Mouse (Mus musculus): ENCODE measurements around the gene Btnl2. TPM values are rescaled to one million over a fixed set of nuclear protein-coding genes. Genes with fewer than 3 reads are reported as not detected.

Gene Btnl2
- polyA plus RNA-seq, 1 experiment from 2014 or later: 0.05 TPM

- no peak overlapping the region for H3K4me2 ChIP-seq (replicated peaks)
- H3K36me3 ChIP-seq: no peaks in the 10 kb centered on the region
- no peaks in the 10 kb centered on the region for H3K4me1 ChIP-seq
- peaks cover 5% of the 10 kb centered on the region; the same call in 1 of the 2 replicates for H3K27me3 ChIP-seq
- ATAC-seq (ENCODE audit: low FRiP score, low read depth): no peak
- no peak overlapping the region for H3K27ac ChIP-seq
- WGBS: 88% methylated on average over 1 of the region's 1 CpGs
- H3K9ac ChIP-seq: no peak overlapping the region
- H3K4me3 ChIP-seq: no peak overlapping the region
- H3K9me3 ChIP-seq: no peaks in the 10 kb centered on the region
Measured at GRCm38 (mm10) chr17:34354940-34355339, 318 bp downstream of the Btnl2 start.

GRCm38 (mm10) chr17:34362954-34363546 is 8.4 kb downstream of the Btnl2 start:
- H3K27me3 ChIP-seq: peaks cover 3% of the 10 kb centered on the region; the same call in 1 of the 2 replicates
- no peaks in the 10 kb centered on the region for H3K9me3 ChIP-seq
- no peak overlapping the region for H3K9ac ChIP-seq
- no peaks in the 10 kb centered on the region for H3K36me3 ChIP-seq
- no peaks in the 10 kb centered on the region for H3K4me1 ChIP-seq
- 84% methylated on average over 15 of the region's 15 CpGs for WGBS
- no peak overlapping the region for H3K4me3 ChIP-seq
- no peak for ATAC-seq (ENCODE audit: low FRiP score, low read depth)
- H3K4me2 ChIP-seq (replicated peaks): no peak overlapping the region
- H3K27ac ChIP-seq: no peak overlapping the region

- Histone ChIP-seq H3K9ac (no peak overlapping the region), H3K4me2 (replicated peaks) (no peak overlapping the region), H3K9me3 (no peaks in the 10 kb centered on the region), H3K4me1 (no peaks in the 10 kb centered on the region), H3K27me3 (peaks cover 3% of the 10 kb centered on the region; the same call in 1 of the 2 replicates), H3K36me3 (no peaks in the 10 kb centered on the region), H3K4me3 (no peak overlapping the region), H3K27ac (no peak overlapping the region)
- no peak for ATAC-seq (ENCODE audit: low FRiP score, low read depth)
- 91% methylated on average over 3 of the region's 3 CpGs for WGBS
Measured at GRCm38 (mm10) chr17:34363676-34364310, 9.2 kb downstream of the Btnl2 start.

GRCm38 (mm10) chr17:34365031-34365430 is 10.4 kb downstream of the Btnl2 start:
- Histone ChIP-seq H3K4me2 (replicated peaks) (no peak overlapping the region), H3K9ac (no peak overlapping the region), H3K27me3 (no peaks in the 10 kb centered on the region), H3K36me3 (no peaks in the 10 kb centered on the region), H3K4me3 (no peak overlapping the region), H3K4me1 (no peaks in the 10 kb centered on the region), H3K9me3 (no peaks in the 10 kb centered on the region), H3K27ac (no peak overlapping the region)
- 79% methylated on average over 10 of the region's 10 CpGs for WGBS
- no peak for ATAC-seq (ENCODE audit: low FRiP score, low read depth)

GRCm38 (mm10) chr17:34370563-34370962 is 15.9 kb downstream of the Btnl2 start:
- no peaks in the 10 kb centered on the region; the same call in 1 of the 2 replicates for H3K27me3 ChIP-seq

GRCm38 (mm10) chr17:34373055-34373709 is 18.6 kb downstream of the Btnl2 start:
- ATAC-seq (ENCODE audit: low FRiP score, low read depth): no peak
- Histone ChIP-seq H3K27me3 (no peaks in the 10 kb centered on the region; the same call in 1 of the 2 replicates), H3K27ac (no peak overlapping the region), H3K4me2 (replicated peaks) (no peak overlapping the region), H3K4me3 (no peak overlapping the region), H3K36me3 (no peaks in the 10 kb centered on the region), H3K4me1 (no peaks in the 10 kb centered on the region), H3K9ac (no peak overlapping the region), H3K9me3 (no peaks in the 10 kb centered on the region)
- WGBS: 78% methylated on average over 6 of the region's 6 CpGs

More at GRCm38 (mm10) chr17:34370563-34370962, 15.9 kb downstream of the Btnl2 start:
- H3K4me1 ChIP-seq: no peaks in the 10 kb centered on the region
- no peak for ATAC-seq (ENCODE audit: low FRiP score, low read depth)
- no peak overlapping the region for H3K4me3 ChIP-seq
- H3K9ac ChIP-seq: no peak overlapping the region
- no peak overlapping the region for H3K4me2 ChIP-seq (replicated peaks)
- H3K36me3 ChIP-seq: no peaks in the 10 kb centered on the region
- no peak overlapping the region for H3K27ac ChIP-seq
- 80% methylated on average over 4 of the region's 4 CpGs for WGBS
- H3K9me3 ChIP-seq: no peaks in the 10 kb centered on the region

GRCm38 (mm10) chr17:34376847-34377246 is 22.2 kb downstream of the Btnl2 start, which contains the start of gene Btnl1:
Gene Btnl1 (plus strand): TSS chr17:34377132.
- no peak for ATAC-seq (ENCODE audit: low FRiP score, low read depth)
- H3K9ac ChIP-seq: no peak within 1 kb of the TSS
- WGBS: 84% methylated on average over 2 of the region's 2 CpGs

GRCm38 (mm10) chr17:34377450-34378209 is 23.0 kb downstream of the Btnl2 start:
- no peak for ATAC-seq (ENCODE audit: low FRiP score, low read depth)
- H3K9ac ChIP-seq: no peak overlapping the region
- H3K36me3 ChIP-seq: no peaks in the 10 kb centered on the region
- no peak overlapping the region for H3K4me2 ChIP-seq (replicated peaks)
- no peak overlapping the region for H3K4me3 ChIP-seq
- WGBS: 57% methylated on average over 6 of the region's 6 CpGs
- no peaks in the 10 kb centered on the region; the same call in 1 of the 2 replicates for H3K27me3 ChIP-seq
- no peak overlapping the region for H3K27ac ChIP-seq
- H3K4me1 ChIP-seq: no peaks in the 10 kb centered on the region
- H3K9me3 ChIP-seq: no peaks in the 10 kb centered on the region

More at GRCm38 (mm10) chr17:34376847-34377246, 22.2 kb downstream of the Btnl2 start, which contains the start of gene Btnl1:
- Histone ChIP-seq H3K27ac (no peak within 1 kb of the TSS), H3K4me1 (no peaks in the 10 kb centered on the region), H3K27me3 (no peaks in the 10 kb centered on the region; the same call in 1 of the 2 replicates), H3K4me2 (replicated peaks) (no peak within 1 kb of the TSS), H3K4me3 (no peak within 1 kb of the TSS), H3K36me3 (no peaks in the 10 kb centered on the region), H3K9me3 (no peaks in the 10 kb centered on the region)

- H3K4me3 ChIP-seq: no peak overlapping the region
- H3K9me3 ChIP-seq: no peaks in the 10 kb centered on the region
- H3K9ac ChIP-seq: no peak overlapping the region
- H3K27ac ChIP-seq: no peak overlapping the region
- 76% methylated on average over 2 of the region's 2 CpGs for WGBS
- no peaks in the 10 kb centered on the region for H3K36me3 ChIP-seq
- no peak for ATAC-seq (ENCODE audit: low FRiP score, low read depth)
- H3K4me1 ChIP-seq: no peaks in the 10 kb centered on the region
- H3K4me2 ChIP-seq (replicated peaks): no peak overlapping the region
- no peaks in the 10 kb centered on the region for H3K27me3 ChIP-seq
Measured at GRCm38 (mm10) chr17:34378716-34379115, 24.1 kb downstream of the Btnl2 start.

- Histone ChIP-seq H3K27me3 (no peaks in the 10 kb centered on the region), H3K27ac (no peak overlapping the region), H3K4me1 (no peaks in the 10 kb centered on the region), H3K4me2 (replicated peaks) (no peak overlapping the region), H3K36me3 (no peaks in the 10 kb centered on the region), H3K9me3 (no peaks in the 10 kb centered on the region), H3K4me3 (no peak overlapping the region), H3K9ac (no peak overlapping the region)
- no peak for ATAC-seq (ENCODE audit: low FRiP score, low read depth)
- 84% methylated on average over 7 of the region's 7 CpGs for WGBS
Measured at GRCm38 (mm10) chr17:34379451-34379850, 24.8 kb downstream of the Btnl2 start.

- Histone ChIP-seq H3K4me2 (replicated peaks) (no peak overlapping the region), H3K4me1 (no peaks in the 10 kb centered on the region), H3K36me3 (no peaks in the 10 kb centered on the region), H3K27ac (no peak overlapping the region), H3K4me3 (no peak overlapping the region), H3K9ac (no peak overlapping the region), H3K9me3 (no peaks in the 10 kb centered on the region), H3K27me3 (no peaks in the 10 kb centered on the region)
- no peak for ATAC-seq (ENCODE audit: low FRiP score, low read depth)
- WGBS: 65% methylated on average over 11 of the region's 11 CpGs
Measured at GRCm38 (mm10) chr17:34381876-34382275, 27.3 kb downstream of the Btnl2 start.

- Histone ChIP-seq H3K9me3 (no peaks in the 10 kb centered on the region), H3K4me2 (replicated peaks) (no peak overlapping the region), H3K36me3 (no peaks in the 10 kb centered on the region), H3K27me3 (no peaks in the 10 kb centered on the region), H3K4me3 (no peak overlapping the region), H3K9ac (no peak overlapping the region), H3K27ac (no peak overlapping the region), H3K4me1 (no peaks in the 10 kb centered on the region)
- ATAC-seq (ENCODE audit: low FRiP score, low read depth): no peak
- 73% methylated on average over 7 of the region's 7 CpGs for WGBS
Measured at GRCm38 (mm10) chr17:34383212-34383611, 28.6 kb downstream of the Btnl2 start.
